Mouse (Mus musculus) cerebellum, adult 2 months (tissue): ENCODE data around the gene Wwox. TPM values are rescaled to one million over a fixed set of nuclear protein-coding genes. Genes with fewer than 3 reads are reported as not detected.

Experiments used
- DNase-seq, 2 experiments: peaks; one replicate each; pipeline ENCODE4 v3.0.0; 2021
- H3K27ac ChIP-seq: fragments of 200-500 bp; 2 replicates; pipeline ENCODE4 v1.5.1; 2012; ENCODE audit warnings: low read length, control low read depth, inconsistent platforms; ENCODE audit not compliant: insufficient read depth
- H3K27me3 ChIP-seq: fragments of 200-500 bp; 2 replicates; pipeline ENCODE4 v1.6.1; 2012; ENCODE audit warnings: inconsistent platforms, mild to moderate bottlenecking, low read length, moderate library complexity; ENCODE audit not compliant: control insufficient read depth, insufficient read depth
- H3K4me1 ChIP-seq: fragments of 200-500 bp; 2 replicates; pipeline ENCODE4 v1.6.1; 2011; ENCODE audit warnings: low read length; ENCODE audit not compliant: control insufficient read depth, insufficient read depth
- H3K4me3 ChIP-seq: fragments of 200-500 bp; replicated peaks from 2 replicates; pipeline ENCODE3; 2011; ENCODE audit warnings: mild to moderate bottlenecking, low read depth, low read length, control low read depth; ENCODE audit not compliant: insufficient read depth
- CTCF ChIP-seq: fragments of 200-500 bp; IDR thresholded peaks from 2 replicates; pipeline ENCODE4 v1.5.1; 2011; ENCODE audit warnings: low read depth, mild to moderate bottlenecking, control low read depth, low read length, moderate library complexity, borderline replicate concordance; ENCODE audit not compliant: insufficient read depth
- POLR2A ChIP-seq: fragments of 200-500 bp; IDR thresholded peaks from 2 replicates; pipeline ENCODE4 v1.6.1; 2011; ENCODE audit warnings: low read length, control low read depth, borderline replicate concordance; ENCODE audit not compliant: insufficient read depth
- WGBS: fragments of 180-500 bp; shearing (Covaris S2); methylation state at CpG from one replicate; pipeline ENCODE4 v1.1.7; 2018; 5-methylcytosine and 5-hydroxymethylcytosine counted together
- polyA plus RNA-seq: library from polyadenylated mRNA; depleted of rRNA; stranded (reverse); fragments of >200 nt; gene quantifications from 2 replicates; pipeline ENCODE4 v1.2.3, GENCODE M21; 2012

Gene Wwox
- polyA plus RNA-seq, 1 experiment, result 35.2 TPM

DNA sequence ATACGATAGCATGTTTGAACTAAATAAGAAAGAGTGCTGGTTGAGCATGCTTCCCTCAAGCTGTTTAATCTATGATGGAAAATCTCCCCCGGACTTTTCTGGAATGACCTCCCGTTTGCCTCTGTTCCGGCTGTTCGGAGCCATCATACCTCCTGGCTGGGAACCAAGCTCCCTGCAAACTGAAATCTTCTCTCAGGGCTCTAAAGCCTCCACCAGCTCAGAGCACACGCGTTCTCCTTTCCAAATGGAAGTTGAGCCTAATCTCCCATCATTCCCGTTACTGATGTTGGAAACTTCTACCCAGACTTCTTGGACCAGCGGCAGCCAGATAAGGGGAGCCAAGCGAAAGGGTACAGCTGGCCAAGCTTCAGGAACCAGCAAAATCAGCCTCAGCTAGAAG is 37.5 kb downstream of the Wwox start:
- 30% methylated on average over 10 of the region's 10 CpGs for WGBS
- Histone ChIP-seq H3K27ac (no peak overlapping the region), H3K4me3 (no peak overlapping the region), H3K27me3 (no peaks in the 10 kb centered on the region), H3K4me1 (peaks cover 5% of the 10 kb centered on the region; the same call in 1 of the 2 replicates)
- no peak for DNase-seq
- TF ChIP-seq POLR2A (no peak), CTCF (no peak)

DNA sequence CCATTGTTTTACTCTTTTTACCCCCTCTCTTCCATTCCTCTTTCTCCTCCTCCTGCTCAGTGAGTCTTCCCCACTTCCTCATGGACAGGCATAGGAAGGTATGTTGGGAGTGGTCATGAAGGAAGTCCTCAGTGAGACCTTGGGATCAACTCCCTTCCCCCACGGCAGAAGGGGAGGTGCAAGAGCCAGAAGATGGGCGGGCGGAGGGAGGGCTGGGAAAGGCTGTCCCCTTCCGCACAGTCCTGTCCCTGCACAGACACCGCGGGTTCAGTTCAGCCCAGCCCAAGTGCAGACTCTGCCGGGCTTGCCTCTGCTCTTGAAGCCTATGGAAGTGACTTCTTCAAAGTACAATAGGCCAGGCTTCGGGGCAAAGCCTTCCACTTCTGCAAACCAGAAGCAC is 38.3 kb downstream of the Wwox start:
- Histone ChIP-seq H3K4me3 (no peak overlapping the region), H3K4me1 (peaks cover 5% of the 10 kb centered on the region; the same call in 1 of the 2 replicates), H3K27me3 (no peaks in the 10 kb centered on the region), H3K27ac (no peak overlapping the region)
- no peak for TF ChIP-seq POLR2A
- TF ChIP-seq CTCF, result no peak
- DNase-seq, result no peak
- WGBS, result 86% methylated on average over 8 of the region's 8 CpGs

DNA sequence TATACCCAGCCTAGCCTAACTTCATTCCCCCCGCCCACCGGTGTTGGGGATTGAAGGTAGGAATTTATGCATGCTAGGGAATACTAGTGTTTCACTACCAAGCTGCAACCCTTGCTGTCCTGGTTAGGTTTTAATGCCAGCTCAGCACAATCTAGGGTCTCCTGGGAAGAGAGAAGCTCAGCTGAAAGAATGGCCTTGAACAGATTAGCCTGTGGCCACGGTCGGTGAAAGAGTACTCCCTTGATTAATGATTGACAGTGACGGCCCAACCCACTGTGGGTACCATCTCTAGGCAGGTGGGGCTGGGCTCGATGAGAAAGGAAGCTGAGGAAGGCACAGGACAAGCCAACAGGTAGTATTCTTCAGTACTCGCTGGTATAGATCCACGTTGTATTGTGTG is 40.3 kb downstream of the Wwox start:
- no peak for DNase-seq
- Histone ChIP-seq H3K4me1 (peaks cover 5% of the 10 kb centered on the region; the same call in 1 of the 2 replicates), H3K4me3 (no peak overlapping the region), H3K27ac (no peak overlapping the region), H3K27me3 (no peaks in the 10 kb centered on the region)
- TF ChIP-seq CTCF, result no peak
- TF ChIP-seq POLR2A, result no peak
- WGBS, result 85% methylated on average over 8 of the region's 8 CpGs

DNA sequence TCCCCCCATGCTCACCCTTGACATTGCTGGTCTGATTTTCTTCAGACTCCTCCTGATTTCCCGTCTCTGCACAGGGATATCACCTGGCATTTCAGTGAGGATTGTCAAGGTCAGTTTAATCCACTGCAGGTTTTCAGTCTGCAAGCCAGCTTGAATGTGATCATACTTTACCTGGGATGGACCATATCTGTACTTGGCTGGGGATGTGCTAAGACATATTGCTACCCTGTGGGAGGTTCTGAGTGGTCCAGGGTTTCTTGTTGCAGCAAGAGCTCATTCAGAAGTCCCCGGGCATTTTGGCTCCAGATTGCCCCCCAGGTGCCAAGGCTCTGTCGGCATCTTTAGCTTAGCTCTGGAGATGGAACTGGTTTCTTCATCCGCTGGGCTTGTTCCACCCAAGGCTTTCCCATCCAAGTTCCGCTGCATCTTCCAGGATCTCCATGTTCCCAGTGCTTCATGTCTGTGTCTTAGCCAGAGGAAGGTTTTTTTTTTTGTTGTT is 52.3 kb downstream of the Wwox start:
- Histone ChIP-seq H3K27ac (peak overlapping the region; percentile 91), H3K27me3 (no peaks in the 10 kb centered on the region)
- WGBS, result 11% methylated on average over 5 of the region's 5 CpGs

DNA sequence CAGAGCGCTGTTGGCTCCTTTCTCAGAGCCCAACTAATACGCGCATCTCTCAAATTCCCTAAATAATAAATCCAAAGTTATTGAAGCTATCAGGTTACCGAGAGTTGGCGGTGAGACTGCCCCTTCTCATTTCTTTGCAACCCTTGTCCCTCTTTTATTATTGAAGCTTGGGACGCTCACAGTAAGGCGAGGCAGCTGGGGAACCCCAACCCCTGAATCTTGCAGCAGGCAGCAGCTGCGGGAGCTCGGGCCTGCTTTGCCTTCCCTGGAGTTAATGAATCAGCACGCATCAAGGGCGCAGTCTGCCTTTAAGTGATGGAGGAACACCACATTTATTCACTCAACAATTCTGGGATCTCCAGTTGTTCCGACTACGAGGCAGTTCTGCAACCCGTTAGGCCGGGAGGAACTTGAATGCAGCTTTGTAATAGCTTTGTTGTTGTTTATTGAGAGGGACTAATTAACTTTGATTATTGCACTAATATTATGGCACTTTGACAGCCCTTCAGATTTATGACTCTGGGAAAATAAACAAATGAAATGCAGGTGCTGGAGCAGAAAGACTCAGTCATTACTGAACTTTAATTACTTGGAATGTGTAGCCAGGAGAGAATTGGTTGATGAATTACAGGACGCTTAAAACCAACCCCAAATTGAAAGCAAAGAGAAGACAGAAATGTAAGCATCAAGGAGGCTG is 60.1 kb downstream of the Wwox start:
- H3K27ac ChIP-seq, result no peak overlapping the region
- DNase-seq, result no peak
- 95% methylated on average over 16 of the region's 16 CpGs for WGBS
- peaks cover 23% of the 10 kb centered on the region for H3K4me1 ChIP-seq
- no peaks in the 10 kb centered on the region for H3K27me3 ChIP-seq
- no peak for TF ChIP-seq CTCF
- TF ChIP-seq POLR2A, result no peak
- H3K4me3 ChIP-seq, result no peak overlapping the region

More for the DNA sequence above, 52.3 kb downstream of the Wwox start:
- H3K4me1 ChIP-seq, result peaks cover 24% of the 10 kb centered on the region
- no peak for TF ChIP-seq POLR2A
- no peak for TF ChIP-seq CTCF
- no peak overlapping the region for H3K4me3 ChIP-seq
- peak; percentile 94 to 98 for DNase-seq

DNA sequence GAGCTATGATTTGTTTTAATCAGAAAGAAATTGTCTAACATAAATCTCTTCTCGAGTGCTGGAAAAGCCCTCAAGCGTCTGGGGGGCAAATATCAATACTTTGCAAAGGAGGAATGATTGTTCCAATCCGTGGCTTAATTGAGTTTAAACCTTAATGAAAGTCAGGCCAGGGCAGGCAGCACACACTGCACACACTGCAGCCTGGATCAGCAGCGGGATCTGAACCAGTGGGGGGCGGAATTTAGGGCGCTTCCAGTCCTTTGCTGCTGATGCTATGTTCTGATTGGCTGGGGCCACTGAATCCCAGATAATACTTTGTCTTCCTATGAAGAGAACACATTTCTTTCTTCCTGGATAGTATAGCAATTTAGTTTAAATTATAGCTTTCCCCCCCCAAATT is 62.5 kb downstream of the Wwox start:
- Histone ChIP-seq H3K27me3 (no peaks in the 10 kb centered on the region), H3K4me3 (no peak overlapping the region), H3K4me1 (peaks cover 35% of the 10 kb centered on the region), H3K27ac (no peak overlapping the region)
- 61% methylated on average over 6 of the region's 6 CpGs for WGBS
- peak in 1 of 2 experiments; percentile 57 for DNase-seq
- no peak for TF ChIP-seq CTCF
- TF ChIP-seq POLR2A, result no peak

DNA sequence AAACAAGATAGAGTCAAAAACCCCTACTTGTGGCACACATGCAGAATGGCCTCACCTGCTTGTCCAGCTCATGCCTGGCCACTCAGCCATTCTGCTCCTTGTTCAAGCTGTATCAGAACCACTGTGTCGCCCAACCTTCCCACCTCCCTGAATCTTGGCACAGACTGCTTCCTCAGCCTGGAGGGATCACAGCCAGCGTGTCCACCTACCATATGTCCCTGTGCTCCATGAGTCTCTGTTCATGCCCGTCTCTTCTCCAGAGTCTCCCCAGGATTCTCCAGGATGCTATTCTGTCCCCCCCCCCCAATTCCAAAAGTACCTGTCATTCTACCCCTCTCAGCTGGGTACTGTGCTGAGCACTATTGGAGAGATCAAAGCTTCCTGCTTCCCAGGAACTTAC is 63.7 kb downstream of the Wwox start:
- 20% methylated on average over 3 of the region's 3 CpGs for WGBS
- H3K27ac ChIP-seq, result peak overlapping the region; percentile 81

DNA sequence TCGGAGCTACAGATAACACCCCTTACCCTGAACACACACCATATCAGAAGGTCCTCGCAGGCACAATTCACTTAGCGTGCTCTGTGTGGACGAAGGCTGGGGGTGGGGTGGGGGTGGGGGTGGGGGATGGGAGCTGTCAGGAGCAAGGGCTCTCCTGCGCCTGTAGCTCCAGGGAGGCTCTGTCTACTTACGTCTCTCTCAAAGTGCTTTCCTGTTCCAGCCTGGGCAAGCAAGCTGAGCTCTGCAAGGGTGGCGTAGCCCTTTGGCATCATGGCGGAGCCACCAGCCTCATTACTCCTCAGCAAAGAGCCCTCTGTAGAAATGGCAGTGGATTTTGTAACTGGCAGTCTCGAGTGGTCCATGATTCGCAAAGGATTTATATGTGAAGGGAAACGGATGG is 65.4 kb downstream of the Wwox start:
- Histone ChIP-seq H3K27me3 (no peaks in the 10 kb centered on the region), H3K4me3 (no peak overlapping the region), H3K27ac (no peak overlapping the region), H3K4me1 (peaks cover 36% of the 10 kb centered on the region)
- no peak for DNase-seq
- WGBS, result 82% methylated on average over 11 of the region's 11 CpGs
- TF ChIP-seq POLR2A (no peak), CTCF (no peak)

More for the DNA sequence above, 63.7 kb downstream of the Wwox start:
- Histone ChIP-seq H3K4me3 (no peak overlapping the region), H3K27me3 (no peaks in the 10 kb centered on the region), H3K4me1 (peaks cover 35% of the 10 kb centered on the region)
- peak; percentile 84 to 92 for DNase-seq
- TF ChIP-seq CTCF, result no peak
